Mouse (Mus musculus): ENCODE data around the gene Slc31a2.

DNA sequence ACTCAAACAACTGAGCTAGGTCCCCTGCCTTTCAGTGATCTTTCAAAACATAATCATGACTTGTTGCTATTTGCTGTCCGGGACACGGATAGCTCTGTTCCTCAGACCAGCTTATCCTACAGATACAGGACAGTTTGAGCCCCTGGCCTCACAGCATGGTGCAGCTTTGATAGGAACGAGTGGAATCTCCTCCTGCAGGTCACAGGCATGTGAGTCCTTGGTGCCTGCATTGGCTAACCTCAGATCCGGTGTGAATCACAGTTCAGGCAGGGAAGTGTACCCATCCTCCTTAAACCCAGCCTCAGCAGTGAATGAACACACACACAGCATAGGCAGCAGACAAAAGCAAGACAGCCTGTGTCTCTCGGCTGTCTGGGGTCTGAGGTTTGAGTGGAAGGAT lies 19.0 kb downstream of the Slc31a2 start:
- no peak for TF ChIP-seq POLR2A (IDR thresholded peaks at IDR 0.05; ENCODE audit: insufficient read depth, low read depth, low read length)
- TF ChIP-seq CTCF (IDR thresholded peaks at IDR 0.05; ENCODE audit: insufficient read depth, low read depth, low read length): no peak
